Mouse (Mus musculus) CH12.LX (cell line): ENCODE measurements at regions not wholly inside any gene's neighbourhood (a gene's known extent, or its start where the extent isn't known, plus 50 kb on each side); places are given as distances from the start of the nearest gene placed in this dataset.

Source experiments
- DNase-seq: peaks from one replicate; pipeline ENCODE4 v3.0.0-alpha.2; 2013; ENCODE audit errors: extremely low read depth
- H3K27ac ChIP-seq: 2 replicates; pipeline ENCODE4 v1.5.1; 2012; ENCODE audit warnings: low read depth, mild to moderate bottlenecking, control low read depth, moderate library complexity; ENCODE audit not compliant: insufficient read depth
- H3K27me3 ChIP-seq: replicated peaks from 2 replicates; pipeline ENCODE3; 2012; ENCODE audit warnings: inconsistent platforms
- H3K36me3 ChIP-seq, 2 experiments: replicated peaks in 1 of 2; 2 replicates each; pipeline versions ENCODE3 to v1.6.1; 2012; ENCODE audit warnings: inconsistent platforms in 1 of 2, low read length in 1 of 2, mild to moderate bottlenecking in 1 of 2, mixed read lengths in 1 of 2, moderate library complexity in 1 of 2; ENCODE audit not compliant: control insufficient read depth in 1 of 2, insufficient read depth in 1 of 2
- H3K4me1 ChIP-seq, 2 experiments: 2 replicates each; pipeline ENCODE4 v1.6.1; 2012; ENCODE audit warnings: inconsistent platforms in 1 of 2, moderate library complexity in 1 of 2; ENCODE audit not compliant: insufficient read depth in 2 of 2, control insufficient read depth in 1 of 2
- H3K4me2 ChIP-seq: 2 replicates; pipeline ENCODE4 v1.6.1; 2012; ENCODE audit warnings: low read depth, mild to moderate bottlenecking, control low read depth; ENCODE audit not compliant: poor library complexity, insufficient read depth, severe bottlenecking
- H3K4me3 ChIP-seq, 3 experiments: fragments of 150-350 bp in 1 of 3; sonication (generic) in 1 of 3; replicated peaks in 1 of 3; 2 replicates each; pipeline versions ENCODE3 to v1.5.1; 2011 to 2012; ENCODE audit warnings: low read depth in 2 of 3, low read length in 2 of 3, mild to moderate bottlenecking in 2 of 3, moderate library complexity in 2 of 3, control low read depth in 1 of 3, improper control_type of control experiment in 1 of 3, inconsistent platforms in 1 of 3, mixed read lengths in 1 of 3; ENCODE audit not compliant: poor library complexity in 1 of 3
- H3K79me2 ChIP-seq: replicated peaks from 2 replicates; pipeline ENCODE4 v1.6.1; 2012; ENCODE audit warnings: mild to moderate bottlenecking, moderate library complexity; ENCODE audit not compliant: control insufficient read depth, poor library complexity, insufficient read depth, severe bottlenecking; ENCODE audit errors: extremely low read depth
- H3K9ac ChIP-seq: 2 replicates; pipeline ENCODE4 v1.6.1; 2012; ENCODE audit warnings: low read depth, mild to moderate bottlenecking, control low read depth, moderate library complexity; ENCODE audit not compliant: insufficient read depth
- H3K9me3 ChIP-seq: replicated peaks from 2 replicates; pipeline ENCODE3; 2012; ENCODE audit warnings: low read length, inconsistent platforms, mixed read lengths
- CHD1 ChIP-seq: IDR thresholded peaks from 2 replicates; pipeline ENCODE4 v1.6.1; 2012; ENCODE audit warnings: low read depth, low read length, improper control_type of control experiment, inconsistent platforms
- E2F4 ChIP-seq: IDR thresholded peaks from 2 replicates; pipeline ENCODE4 v1.6.1; 2011; ENCODE audit warnings: low read depth, low read length, improper control_type of control experiment; ENCODE audit not compliant: insufficient replicate concordance
- ETS1 ChIP-seq: conservative IDR thresholded peaks from 2 replicates; pipeline ENCODE4 v1.6.1; 2012; ENCODE audit warnings: low read depth, mild to moderate bottlenecking, inconsistent platforms, low read length, improper control_type of control experiment, moderate library complexity
- HCFC1 ChIP-seq: IDR thresholded peaks from 2 replicates; pipeline ENCODE4 v1.6.1; 2012; ENCODE audit warnings: low read depth, mild to moderate bottlenecking, inconsistent platforms, low read length, improper control_type of control experiment
- IRF4 ChIP-seq: IDR thresholded peaks from 2 replicates; pipeline ENCODE4 v1.6.1; 2014; ENCODE audit warnings: low read depth, mild to moderate bottlenecking, inconsistent platforms, low read length, improper control_type of control experiment
- JUN ChIP-seq: IDR thresholded peaks from 2 replicates; pipeline ENCODE4 v1.6.1; 2011; ENCODE audit warnings: low read depth, mild to moderate bottlenecking, low read length, improper control_type of control experiment, moderate library complexity; ENCODE audit not compliant: insufficient read depth
- KAT2A ChIP-seq: IDR thresholded peaks from 2 replicates; pipeline ENCODE4 v1.6.1; 2012; ENCODE audit warnings: low read length, improper control_type of control experiment, inconsistent platforms; ENCODE audit not compliant: insufficient replicate concordance
- MAFK ChIP-seq: IDR thresholded peaks from 2 replicates; pipeline ENCODE4 v1.6.1; 2011; ENCODE audit warnings: low read length, improper control_type of control experiment; ENCODE audit not compliant: insufficient replicate concordance
- MAX ChIP-seq: IDR thresholded peaks from 2 replicates; pipeline ENCODE4 v1.6.1; 2011; ENCODE audit warnings: low read length, improper control_type of control experiment
- MAZ ChIP-seq: IDR thresholded peaks from 2 replicates; pipeline ENCODE4 v1.6.1; 2012; ENCODE audit warnings: low read depth, mild to moderate bottlenecking, inconsistent platforms, low read length, improper control_type of control experiment, moderate library complexity
- MEF2A ChIP-seq: IDR thresholded peaks from 2 replicates; pipeline ENCODE4 v1.6.1; 2014; ENCODE audit warnings: low read depth, mild to moderate bottlenecking, inconsistent platforms, low read length, improper control_type of control experiment, borderline replicate concordance
- MYC ChIP-seq: IDR thresholded peaks from 2 replicates; pipeline ENCODE4 v1.6.1; 2011; ENCODE audit warnings: low read depth, mild to moderate bottlenecking, improper control_type of control experiment, low read length
- NELFE ChIP-seq: IDR thresholded peaks from 2 replicates; pipeline ENCODE4 v1.6.1; 2011; ENCODE audit warnings: low read depth, low read length, improper control_type of control experiment
- PAX5 ChIP-seq: IDR thresholded peaks from 2 replicates; pipeline ENCODE4 v1.6.1; 2012; ENCODE audit warnings: low read length, inconsistent platforms, mixed read lengths
- RCOR1 ChIP-seq: conservative IDR thresholded peaks from 2 replicates; pipeline ENCODE4 v1.6.1; 2012; ENCODE audit warnings: low read depth, mild to moderate bottlenecking, inconsistent platforms, low read length, improper control_type of control experiment
- TBP ChIP-seq: conservative IDR thresholded peaks from 2 replicates; pipeline ENCODE4 v1.6.1; 2011; ENCODE audit warnings: low read depth, low read length, improper control_type of control experiment
- TCF12 ChIP-seq: IDR thresholded peaks from 2 replicates; pipeline ENCODE4 v1.6.1; 2014; ENCODE audit warnings: low read depth, mild to moderate bottlenecking, inconsistent platforms, low read length, improper control_type of control experiment
- USF2 ChIP-seq: conservative IDR thresholded peaks from 2 replicates; pipeline ENCODE4 v1.6.1; 2011; ENCODE audit warnings: low read depth, low read length, improper control_type of control experiment
- ZC3H11A ChIP-seq: IDR thresholded peaks from 2 replicates; pipeline ENCODE4 v1.6.1; 2012; ENCODE audit warnings: low read depth, mild to moderate bottlenecking, inconsistent platforms, low read length, improper control_type of control experiment
- ZNF384 ChIP-seq: IDR thresholded peaks from 2 replicates; pipeline ENCODE4 v1.6.1; 2012; ENCODE audit warnings: low read depth, low read length, improper control_type of control experiment, inconsistent platforms
- dilution Hi-C: fragments of 300-500 bp; cut with MboI; formaldehyde crosslinking; loops from 2 replicates; pipeline ENCODE4 v1.14.3; 2020; ENCODE audit warnings: low sequenced_read_pairs; ENCODE audit not compliant: extremely low pct_unique_long_range_greater_than_20kb, extremely low pct_ligation_motif_present
- in situ Hi-C: fragments of 300-500 bp; cut with MboI; formaldehyde crosslinking; loops from 3 replicates; pipeline ENCODE4 v1.14.3; 2019; ENCODE audit warnings: low sequenced_read_pairs, low pct_ligation_motif_present, low pct_unique_long_range_greater_than_20kb, mixed read lengths

GRCm38 (mm10) chrX:51910576-51910975 lies 62.0 kb downstream of the 1700080O16Rik start:
- Histone ChIP-seq H3K27ac (no peak overlapping the region), H3K4me1 (no peaks in the 10 kb centered on the region), H3K36me3 (no peaks in the 10 kb centered on the region), H3K4me2 (no peak overlapping the region), H3K9ac (no peak overlapping the region), H3K4me3 (no peak overlapping the region), H3K9me3 (no peaks in the 10 kb centered on the region), H3K27me3 (no peaks in the 10 kb centered on the region), H3K79me2 (no peaks in the 10 kb centered on the region)
- TF ChIP-seq TCF12 = no peak
- TF ChIP-seq NELFE = no peak
- no peak for TF ChIP-seq USF2
- no peak for TF ChIP-seq RCOR1
- TF ChIP-seq HCFC1 = no peak
- no peak for TF ChIP-seq KAT2A
- no peak for TF ChIP-seq ETS1
- no peak for TF ChIP-seq E2F4
- no peak for TF ChIP-seq JUN
- no peak for TF ChIP-seq MAFK
- no peak for TF ChIP-seq MAZ
- no peak for TF ChIP-seq MAX
- no peak for TF ChIP-seq ZNF384
- TF ChIP-seq CHD1 = no peak
- TF ChIP-seq MEF2A = no peak
- no peak for TF ChIP-seq ZC3H11A
- DNase-seq = no peak
- in situ Hi-C loops = no loop called here
- dilution Hi-C loops = no loop called here

GRCm38 (mm10) chrX:51898445-51898844 lies 74.1 kb downstream of the 1700080O16Rik start:
- H3K36me3 ChIP-seq = no peaks in the 10 kb centered on the region
- H3K4me1 ChIP-seq = no peaks in the 10 kb centered on the region
- no peaks in the 10 kb centered on the region for H3K79me2 ChIP-seq
- no peak overlapping the region for H3K4me3 ChIP-seq
- dilution Hi-C loops = no loop called here
- in situ Hi-C loops = no loop called here
- H3K9me3 ChIP-seq = no peaks in the 10 kb centered on the region
- TF ChIP-seq NELFE (no peak), PAX5 (no peak), IRF4 (no peak), TBP (no peak), MYC (no peak)
- H3K4me2 ChIP-seq = no peak overlapping the region
- H3K9ac ChIP-seq = no peak overlapping the region
- no peak for DNase-seq
- no peaks in the 10 kb centered on the region for H3K27me3 ChIP-seq
- no peak overlapping the region for H3K27ac ChIP-seq
